Mouse (Mus musculus): ENCODE results near the gene Tshz3.

Gene Tshz3

DNA sequence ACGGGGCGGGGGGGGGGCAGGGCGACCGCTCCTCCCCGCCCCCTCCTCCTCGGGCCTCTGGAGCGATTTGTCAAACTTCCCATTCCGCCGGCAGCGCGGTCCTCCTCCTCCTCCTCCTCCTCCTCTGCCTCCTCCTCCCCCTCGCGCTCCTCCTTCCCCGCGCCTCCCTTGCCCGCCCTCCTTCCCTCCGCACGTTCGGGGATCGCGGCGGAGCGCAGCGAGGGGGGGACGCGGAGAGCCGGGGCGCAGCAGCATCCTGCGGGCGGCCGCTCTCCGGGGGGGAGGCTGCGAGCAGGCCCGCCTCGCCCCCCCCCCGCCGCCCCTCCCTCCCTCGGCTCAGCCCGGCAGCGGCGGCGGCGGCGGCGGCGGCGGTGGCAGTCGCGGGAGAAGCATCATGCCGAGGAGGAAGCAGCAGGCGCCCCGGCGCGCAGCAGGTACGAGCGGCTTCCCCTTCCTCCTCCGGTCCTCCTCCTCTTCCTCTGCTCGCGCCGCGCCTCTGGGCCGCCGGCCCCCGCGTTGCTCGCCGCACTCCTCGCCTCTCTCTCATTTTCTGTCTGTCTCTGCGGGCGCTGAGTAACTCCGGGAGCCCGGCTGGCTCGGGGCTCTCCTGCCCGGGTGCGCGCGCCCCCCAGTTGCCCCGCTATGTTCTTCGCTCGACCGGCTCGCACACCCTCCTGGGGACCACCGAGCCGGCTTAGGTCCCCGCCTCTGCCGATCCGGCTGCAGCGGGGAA is at the start of gene Tshz3:
TSS of gene Tshz3 (plus strand) at position 263 of the 733 bp plus-strand sequence.
- DNase-seq, result peak; percentile 65

DNA sequence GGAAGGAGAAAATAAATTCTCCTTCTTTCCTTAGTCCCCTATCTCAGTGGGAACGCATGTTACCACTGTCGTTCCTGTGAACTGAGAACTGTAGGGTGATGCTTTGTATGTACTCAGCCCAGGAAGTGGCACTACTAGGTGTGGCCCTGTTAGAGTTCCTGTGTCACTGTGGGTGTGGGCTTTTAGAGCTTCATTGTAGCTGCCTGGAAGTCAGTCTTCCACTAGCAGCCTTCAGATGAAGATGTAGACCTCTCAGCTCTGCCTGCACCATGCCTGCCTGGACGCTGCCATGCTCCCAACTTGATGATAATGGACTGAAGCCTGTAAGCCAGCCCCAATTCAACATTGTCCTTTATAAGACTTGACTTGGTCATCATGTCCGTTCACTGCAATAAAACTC is 42.0 kb upstream of the Tshz3 start:
- no peak for DNase-seq

DNA sequence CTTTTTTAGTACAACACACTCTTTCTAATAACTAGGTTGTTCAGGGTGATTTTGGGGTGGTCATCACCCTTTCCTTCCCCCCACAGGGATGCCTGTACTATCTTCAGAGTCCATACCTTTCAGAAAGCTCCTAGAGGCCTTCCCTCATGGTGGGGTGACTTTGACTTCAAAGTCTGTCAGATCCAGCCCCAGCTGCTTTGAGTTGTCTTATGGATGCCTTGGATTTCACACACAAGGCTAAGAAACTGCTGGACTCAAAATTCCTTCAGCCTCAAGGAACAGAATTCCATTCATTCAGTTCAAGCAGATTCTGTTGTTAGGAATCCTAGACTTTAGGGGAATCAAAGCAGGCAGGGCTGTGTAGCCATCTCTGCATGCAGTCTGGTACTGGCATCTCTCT is 41.5 kb upstream of the Tshz3 start:
- no peak for DNase-seq

DNA sequence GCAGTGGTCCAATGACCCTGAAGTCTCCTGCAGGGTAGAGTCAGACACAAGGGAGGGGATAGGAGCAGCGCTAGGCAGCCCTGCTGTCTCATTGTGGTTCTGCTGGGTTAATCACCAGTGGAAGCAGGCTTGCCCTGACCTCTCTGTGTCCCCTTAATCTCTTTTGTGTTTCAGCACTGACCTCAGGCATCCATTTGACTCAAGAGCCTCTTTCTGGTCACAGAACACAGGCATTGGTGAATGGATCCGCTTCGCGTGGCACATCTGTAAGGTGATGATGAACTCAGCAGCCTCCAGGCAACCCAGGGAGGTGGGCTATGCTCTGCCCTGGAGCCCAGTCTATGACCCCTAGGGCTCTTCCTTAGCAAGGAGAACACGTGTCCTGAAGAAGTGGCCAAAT is 39.6 kb upstream of the Tshz3 start:
- DNase-seq, result no peak

DNA sequence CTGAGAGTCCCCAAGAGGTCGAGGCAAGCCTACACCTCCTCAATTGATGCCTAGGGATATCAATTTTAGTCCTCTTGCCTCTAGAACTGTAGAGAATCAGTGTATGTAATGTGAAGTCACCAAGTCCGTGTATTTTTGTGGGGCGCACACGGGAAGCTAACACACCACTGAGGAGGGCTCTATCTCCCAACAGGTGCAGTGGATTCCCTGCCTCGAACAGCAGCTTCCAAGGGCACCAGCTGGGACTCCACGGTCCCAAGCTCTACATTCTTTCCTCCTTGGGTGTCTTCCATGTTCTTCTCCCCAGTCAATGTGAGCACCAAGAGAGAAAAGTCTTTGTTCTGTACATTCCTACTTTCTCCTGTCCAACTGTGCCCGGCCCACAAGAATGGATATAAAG is 38.7 kb upstream of the Tshz3 start:
- DNase-seq, result no peak

DNA sequence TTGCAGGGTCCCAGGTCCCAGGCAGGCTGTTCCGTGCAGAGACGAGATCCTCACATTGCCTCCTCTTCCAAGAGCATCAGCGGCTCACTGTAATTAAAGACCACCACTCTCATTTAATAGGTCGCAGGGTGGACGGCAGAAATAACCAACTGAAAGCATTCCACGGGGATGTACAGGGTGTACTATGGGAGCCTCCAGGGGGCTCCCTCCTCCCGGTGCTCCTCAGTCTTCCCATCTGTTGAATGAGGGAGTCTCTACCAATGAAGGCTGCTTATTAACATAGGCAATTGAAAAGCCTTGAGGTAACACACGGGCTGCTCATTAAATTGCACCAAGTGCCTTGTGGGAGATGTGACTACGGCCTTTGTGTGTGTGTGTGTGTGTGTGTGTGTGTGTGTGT is 37.3 kb upstream of the Tshz3 start:
- no peak for DNase-seq

DNA sequence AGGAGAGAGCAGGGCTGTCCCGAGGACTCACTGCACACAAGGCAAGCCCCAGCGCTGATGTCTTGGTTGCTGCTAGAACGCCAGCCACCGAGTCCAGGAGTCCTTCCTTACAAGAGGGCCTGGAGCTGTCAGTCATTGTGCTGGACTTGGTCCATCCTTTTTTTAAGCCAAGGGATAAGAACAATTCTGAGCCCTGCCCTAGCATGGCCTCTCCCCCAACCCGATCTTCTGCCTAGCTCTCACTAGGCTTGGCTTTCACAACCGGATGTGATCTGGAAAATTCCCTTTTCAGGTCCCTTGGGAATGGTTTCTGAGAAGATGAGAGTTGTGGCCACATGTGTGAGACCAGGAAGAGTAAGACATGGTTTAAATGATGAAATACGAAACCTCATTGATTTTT is 34.5 kb upstream of the Tshz3 start:
- no peak for DNase-seq

DNA sequence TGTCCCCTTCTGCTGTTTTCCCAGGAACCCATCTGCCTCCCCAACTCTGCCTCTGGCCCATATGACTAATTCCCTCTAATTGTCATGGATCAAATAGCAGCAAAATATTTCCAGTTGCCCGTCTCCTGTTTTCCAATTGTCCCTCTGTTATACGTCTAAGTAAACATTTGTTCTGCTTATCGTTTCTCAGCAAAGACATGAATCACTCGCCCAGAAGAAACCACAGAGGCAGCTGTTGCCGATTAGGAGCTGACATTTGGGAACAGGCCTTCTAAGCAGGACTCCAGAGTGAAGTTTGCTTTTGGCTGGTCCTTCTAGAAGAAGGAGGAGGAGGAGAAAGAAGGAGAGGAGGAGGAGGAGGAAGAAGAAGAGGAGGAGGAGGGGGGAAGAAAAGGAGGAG is 30.2 kb upstream of the Tshz3 start:
- DNase-seq, result no peak

DNA sequence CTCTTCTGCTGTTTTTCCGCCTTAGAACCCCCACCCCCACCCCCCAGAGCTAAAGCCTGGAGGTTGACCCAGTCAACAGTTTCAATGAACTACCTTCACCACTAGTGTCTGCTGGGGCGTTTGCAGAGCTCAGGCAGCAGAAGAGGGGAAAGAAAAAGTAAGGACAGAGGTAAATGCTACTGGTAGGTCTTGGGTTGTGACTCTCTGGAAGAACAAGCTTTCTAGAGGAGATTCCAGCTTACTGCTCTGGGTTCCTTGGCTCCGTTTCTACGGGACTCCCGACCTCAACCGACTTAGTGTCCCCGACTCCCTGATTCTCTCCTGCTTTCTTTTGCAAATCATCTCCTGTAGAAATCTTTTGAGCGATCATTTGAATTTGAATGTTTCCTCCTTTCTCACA is 19.9 kb upstream of the Tshz3 start:
- DNase-seq, result no peak

DNA sequence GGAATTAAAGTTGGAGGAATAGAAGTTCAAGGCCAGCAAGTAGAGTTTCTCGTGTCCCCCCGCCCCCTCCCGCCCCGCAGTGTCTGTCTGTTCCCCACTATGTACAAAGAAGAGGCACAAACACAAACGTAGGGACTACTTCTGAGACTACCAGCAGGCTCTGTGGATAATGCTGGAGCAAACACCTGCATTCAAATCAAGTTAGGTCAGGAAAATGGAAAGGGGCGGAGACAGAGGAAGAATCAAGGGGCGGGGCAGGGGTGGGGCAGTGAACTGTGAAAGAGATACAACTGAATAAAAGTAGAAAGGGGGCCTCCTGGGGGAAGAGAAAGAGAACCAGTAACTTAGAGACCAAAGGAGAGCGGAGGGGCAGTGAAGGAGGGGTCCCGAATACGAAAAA is 19.4 kb upstream of the Tshz3 start:
- no peak for DNase-seq

DNA sequence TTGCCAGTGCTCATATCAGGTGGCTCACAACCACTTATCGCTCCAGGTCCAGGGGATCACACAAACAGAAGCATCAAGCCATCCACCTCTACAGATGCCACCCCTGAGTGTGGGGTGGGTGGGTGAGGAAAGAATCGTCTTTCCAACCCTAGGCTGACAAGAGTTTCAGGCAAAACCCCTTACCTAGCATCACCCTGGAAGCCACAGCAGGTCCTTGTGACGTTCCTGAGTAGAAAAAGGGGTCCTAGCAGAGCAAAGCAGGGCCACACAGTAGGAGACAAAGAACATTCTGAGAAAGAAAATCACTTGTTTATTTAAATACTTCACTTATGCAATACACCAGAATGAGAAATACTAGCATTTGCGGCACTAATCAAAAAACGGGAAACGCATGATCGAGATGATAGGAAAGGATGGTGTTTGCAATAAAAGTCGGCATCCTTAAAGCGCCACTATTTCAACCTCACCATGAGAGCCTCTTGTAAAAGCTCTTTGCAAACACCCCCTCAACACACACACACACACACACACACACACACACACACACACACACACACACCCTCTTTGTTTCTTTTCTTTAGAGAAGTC is 18.8 kb upstream of the Tshz3 start:
- no peak for DNase-seq

DNA sequence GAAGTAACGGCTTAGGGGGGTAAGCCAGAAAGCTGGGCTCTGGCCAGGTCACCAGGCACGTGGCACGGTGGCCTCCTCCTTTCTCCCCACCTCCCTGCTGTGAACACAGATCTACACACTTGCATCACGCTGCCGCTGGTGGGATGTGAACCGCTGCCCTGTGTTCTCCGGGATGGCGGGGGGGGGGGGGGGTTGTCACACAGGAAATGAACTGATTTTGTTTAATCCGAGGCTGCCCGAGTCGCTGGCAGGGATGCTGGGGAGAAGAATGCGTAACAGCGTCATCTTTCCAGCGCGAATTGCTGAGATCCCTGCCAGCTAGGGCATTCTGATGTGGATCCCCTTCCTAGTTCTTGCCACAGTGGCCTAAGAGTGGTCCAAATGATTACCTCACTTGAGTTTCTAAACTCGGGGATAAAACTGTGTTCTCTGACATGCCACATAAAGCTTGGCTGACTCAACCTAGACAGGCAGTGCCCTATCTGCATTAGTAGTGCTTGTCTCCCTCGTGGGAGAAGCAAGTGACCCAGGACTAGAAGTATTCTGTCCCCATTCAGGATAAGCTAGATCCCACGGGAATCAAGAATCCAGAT is 18.0 kb upstream of the Tshz3 start:
- DNase-seq, result no peak

DNA sequence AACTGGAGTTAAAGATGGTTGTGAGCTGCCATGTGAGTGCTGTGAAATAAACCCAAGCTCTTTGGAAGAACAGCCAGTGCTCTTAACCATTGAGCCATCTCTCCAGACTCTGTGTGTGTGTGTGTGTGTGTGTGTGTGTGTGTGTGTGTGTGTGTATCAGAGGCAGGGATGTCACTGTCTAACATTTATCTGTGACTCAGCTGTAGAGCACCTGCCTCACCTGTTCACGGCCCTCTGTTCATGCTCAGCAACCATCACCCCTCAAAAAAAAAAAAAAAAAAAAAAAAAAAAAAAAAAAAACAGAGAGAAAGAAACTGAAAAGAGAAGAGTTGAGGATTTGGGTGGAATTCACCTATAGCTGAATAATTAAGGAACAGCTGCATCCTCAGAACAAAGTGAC is 10.4 kb upstream of the Tshz3 start:
- DNase-seq, result no peak

DNA sequence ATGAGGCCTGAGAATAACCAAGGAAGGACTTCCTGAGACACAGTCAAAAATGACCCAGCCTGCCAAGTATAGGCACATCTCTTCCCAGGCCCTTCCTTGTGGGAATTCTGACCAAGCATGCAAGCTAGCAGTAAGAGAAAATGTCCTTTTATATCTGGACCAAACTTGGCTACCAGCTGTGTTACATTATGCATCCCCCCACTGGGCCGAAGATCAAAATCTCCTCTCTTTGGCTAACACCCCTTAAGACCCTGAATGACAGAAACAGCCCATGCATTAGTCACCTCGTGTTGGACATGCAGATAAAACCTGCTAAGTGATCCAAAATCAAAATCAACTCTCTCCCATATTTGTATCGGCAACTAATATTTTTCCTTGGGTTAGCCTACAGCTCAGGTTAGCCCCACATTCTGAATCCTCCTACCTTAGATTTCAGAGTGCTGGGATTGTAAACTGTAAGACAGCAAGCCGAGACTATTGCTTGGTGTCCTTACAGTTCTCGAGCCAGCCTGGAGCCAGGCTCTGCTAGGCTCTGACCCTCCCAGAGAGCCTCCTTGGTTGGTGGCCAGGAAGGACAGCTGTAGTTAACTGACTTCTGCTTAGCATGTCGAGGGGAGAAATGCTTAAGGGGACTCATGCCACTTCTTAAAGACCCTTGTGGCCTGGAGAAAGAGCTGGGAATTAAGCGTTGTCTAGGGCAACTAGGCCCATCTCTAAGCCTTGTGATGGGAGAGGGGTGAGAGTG is 8.7 kb upstream of the Tshz3 start:
- DNase-seq, result no peak

DNA sequence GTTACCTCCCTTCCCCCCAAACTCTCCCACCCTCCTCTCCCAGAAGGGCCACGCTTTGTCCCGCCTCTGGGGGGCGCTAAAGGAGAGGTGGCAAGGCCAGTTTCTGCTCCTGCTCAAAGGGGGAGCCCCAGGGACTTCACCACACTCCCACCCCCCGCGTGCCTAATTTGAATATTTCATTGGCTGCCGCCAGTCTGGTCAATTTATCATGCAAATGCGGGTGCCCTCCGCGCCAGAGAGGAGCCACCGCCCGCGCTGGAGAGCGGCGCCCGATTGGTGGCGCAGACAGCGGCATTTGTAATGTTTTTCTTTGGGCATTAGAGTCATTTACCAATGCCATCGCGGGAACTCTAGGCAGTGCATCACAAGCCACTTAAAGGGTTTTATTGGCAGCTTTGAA is 7.4 kb upstream of the Tshz3 start:
- no peak for DNase-seq

DNA sequence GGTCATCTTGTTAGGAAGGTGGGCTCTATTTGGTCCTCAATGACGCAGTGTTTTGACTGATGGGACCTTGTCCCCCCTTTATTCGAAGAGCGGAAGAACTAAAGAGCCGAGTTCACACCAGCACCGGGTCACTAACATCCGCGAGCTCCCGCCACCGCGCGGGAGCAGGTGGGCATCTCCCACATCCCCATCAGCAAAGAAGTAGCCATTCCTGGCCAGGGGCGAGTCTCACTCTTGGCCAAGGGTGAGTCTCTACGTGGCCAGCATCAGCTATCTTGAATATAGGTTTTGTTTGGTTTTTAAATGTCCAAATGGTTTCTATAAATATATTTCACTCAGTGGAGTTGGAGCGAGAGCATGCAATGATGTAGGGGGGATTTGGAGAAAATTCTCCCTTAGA is 6.3 kb upstream of the Tshz3 start:
- DNase-seq, result no peak

DNA sequence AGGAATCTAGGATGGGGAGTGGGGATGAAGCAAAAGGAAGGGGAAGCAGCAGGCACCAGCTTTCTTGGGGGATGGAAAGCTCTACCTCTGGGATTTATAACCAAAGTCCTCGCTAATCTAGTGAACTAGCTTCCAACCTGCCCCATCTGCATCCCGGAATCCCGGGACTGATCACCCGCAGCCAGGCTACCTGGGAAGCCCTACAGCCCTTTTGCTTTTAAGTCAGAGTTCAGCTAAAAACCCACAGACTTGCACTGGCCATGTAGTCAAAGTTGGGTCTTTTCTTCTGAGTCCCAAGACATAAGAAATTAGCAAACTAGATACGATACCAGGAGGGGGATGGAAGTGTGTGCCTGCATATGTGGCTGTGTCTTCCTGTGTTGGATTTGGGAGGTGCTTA is 5.5 kb upstream of the Tshz3 start:
- no peak for DNase-seq

DNA sequence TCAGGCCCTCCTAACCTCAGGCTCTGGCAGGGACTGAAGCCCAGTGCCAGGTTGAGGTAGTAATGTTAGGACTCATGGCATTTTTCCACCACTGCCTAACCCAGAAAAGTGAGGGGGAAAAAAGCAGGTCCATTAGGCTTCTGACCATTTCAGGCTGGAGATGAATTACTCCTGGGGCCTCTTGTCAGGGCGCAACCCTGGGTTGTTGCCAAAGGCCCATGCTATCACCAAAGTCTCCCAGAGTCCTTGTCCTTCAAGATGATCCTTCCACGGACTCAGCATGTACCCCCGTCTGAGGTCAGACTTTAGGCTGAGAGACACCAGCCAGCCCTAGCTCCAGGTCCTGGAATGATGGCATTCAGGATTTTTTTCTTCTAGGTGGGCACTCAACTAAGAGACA is 4.8 kb upstream of the Tshz3 start:
- no peak for DNase-seq

DNA sequence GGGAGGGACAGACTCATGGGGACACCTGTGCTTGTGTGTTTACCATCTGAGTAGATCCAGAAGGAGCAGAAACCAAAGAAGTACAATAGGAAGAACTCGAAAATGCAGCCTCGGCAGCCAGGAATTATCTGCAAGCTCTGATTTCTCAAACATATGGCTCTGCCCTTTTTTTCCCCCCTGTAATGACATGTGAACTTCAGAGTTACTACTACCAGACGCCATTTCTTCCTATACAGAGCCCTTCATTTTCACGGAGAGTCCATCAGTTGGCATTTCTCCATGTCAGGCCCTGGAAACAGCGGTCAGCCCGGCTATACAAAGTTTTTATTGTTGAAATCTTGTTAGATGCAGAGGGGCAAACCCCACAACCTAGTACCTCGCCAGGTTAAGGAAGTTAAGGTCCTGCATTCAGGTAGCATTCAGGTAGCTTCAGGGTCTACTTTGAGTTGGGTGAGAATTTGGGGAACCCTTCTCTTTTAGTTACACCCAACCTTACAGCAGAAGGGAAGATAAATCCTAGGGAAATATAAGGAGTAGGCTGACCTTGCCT is 3.2 kb upstream of the Tshz3 start:
- no peak for DNase-seq

DNA sequence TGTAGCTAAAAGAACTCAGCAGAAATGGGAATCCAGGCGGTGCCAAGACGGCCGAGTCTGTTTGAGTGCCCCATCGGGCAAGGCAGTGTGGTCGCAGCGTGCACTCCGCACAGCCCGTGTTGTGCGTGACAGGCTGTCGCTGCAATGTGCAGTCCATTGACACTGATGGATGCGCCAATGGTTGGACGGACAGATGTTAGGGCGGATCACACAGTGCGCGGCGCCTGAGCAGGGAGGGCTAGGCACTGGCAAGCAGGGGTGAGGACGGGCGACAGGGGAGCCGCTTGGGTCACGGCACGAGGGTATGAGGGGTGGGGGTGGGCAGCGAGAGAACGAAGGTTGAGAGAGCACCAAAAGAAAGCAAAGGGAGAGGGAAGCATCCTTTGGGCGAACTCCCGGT is 2.6 kb upstream of the Tshz3 start:
- no peak for DNase-seq

DNA sequence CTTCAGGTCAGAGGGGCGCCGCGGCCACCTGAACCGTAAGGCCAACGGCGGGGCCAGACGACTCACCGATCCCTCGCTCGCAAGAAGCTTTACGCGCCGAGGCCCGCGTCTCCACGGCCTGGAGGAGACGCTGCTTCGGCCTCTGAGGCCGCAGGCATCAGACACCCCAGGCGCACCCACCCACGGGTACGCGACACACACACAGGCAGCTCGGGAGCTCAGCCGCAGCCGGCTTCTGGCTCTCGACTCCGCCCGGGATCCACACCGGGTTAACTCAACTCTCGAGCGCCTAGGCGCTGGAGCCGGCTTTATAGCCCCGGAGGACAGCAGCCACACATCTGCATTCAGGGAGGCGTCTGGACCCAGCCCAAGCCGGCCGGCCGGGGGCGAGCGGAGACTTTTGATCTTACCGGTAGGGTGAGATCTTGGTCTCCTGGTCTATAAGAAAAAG is 2.1 kb upstream of the Tshz3 start:
- peak; percentile 42 for DNase-seq

DNA sequence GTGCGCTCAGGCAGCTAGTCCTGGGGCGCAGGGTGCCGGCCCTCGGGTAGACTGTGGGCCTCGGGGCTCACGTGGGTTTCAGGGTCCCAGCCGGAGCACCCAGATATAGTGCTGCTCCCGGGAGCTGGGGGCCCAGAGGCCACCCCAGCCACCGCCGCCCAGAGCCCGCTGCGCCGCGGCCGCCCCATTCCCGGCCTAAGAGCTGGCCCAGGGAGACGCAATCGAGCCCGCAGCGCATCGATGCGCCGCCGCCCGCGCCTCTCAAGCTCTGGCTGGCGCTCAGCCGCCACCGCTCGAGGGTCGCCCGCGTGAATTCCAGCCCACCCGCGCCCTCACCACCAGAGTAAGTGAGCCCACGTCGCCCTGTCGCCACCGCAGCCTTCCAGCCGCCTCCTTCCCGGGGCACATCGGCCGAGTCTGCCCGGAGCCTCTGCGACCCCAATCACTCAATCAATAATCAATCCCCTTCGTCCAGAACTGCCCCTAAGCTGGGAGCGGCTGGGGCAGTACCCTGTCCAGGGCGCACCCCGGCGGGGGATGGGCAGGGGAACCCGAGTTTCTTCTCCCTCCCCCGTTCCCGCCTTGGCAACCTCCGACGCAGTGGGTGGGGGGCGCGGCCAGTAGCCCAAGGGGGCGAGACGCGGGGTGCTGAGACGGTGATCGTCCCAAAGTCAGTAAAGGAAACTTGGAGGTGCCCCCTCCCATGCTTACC is 1.4 kb upstream of the Tshz3 start:
- peak; percentile 53 for DNase-seq

All from cerebellum, adult 8-10 months (tissue).